Mouse (Mus musculus) granulocyte monocyte progenitor cell, adult 5-6 weeks (primary cell): ENCODE results near the gene Dnm1. TPM values are rescaled to one million over a fixed set of nuclear protein-coding genes. Genes with fewer than 3 reads are reported as not detected.
A peak's percentile ranks its signal among the peaks of the same experiment; 100 is the strongest.

Experiments used
- ATAC-seq: replicated peaks from 2 replicates; pipeline ENCODE4 v1.8.0; 2016; ENCODE audit warnings: mild to moderate bottlenecking, moderate TSS enrichment, inconsistent platforms; ENCODE audit not compliant: poor library complexity, severe bottlenecking
- total RNA-seq, 2 experiments: library from RNA; stranded (forward) in 1 of 2; stranded (reverse) in 1 of 2; fragments of 200-712, 200-1000 nt in 1 of 2; fragments of >200 nt in 1 of 2; fragmentation: Nextera tagmentation in 1 of 2; gene quantifications; 2 replicates each; pipeline ENCODE4 v1.2.3; 2014 to 2017

Dnm1 gene
- total RNA-seq, 2 experiments from 2014 or later = not detected

DNA sequence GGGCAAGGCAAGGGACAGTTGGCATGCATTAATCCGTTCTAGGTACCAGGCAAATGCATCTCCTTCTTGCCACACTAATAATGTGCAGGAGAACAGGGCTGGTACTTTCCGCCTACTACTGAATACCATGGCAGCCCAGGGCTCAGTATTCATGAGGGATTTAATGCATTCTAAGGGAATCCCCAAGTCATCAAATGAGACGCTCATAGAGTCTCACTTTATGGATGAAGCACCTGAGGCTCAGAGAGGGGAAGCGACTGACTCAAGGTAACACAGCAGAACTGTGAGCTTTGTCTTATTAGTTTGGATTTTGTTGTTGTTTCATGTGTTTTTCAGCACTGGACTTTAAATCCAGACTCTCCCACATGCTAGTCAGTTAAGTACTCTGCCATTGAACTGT, 11.1 kb downstream of the Dnm1 start:
- no peak for ATAC-seq

DNA sequence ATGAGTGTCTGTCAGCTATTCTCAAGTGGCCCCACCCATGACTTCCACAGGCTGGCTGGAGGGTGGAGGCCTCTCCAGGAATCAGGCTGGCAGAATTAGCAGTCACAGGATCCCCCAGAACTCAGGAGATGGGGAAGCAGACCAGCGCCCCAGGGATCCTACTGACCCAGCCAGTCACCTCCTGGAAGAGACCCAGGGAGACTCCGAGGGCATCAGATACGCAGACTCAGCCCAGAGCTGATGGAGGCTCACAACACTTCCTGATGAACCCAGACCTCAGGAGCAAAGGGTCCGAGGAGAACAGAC, 11.6 kb downstream of the Dnm1 start:
- ATAC-seq = no peak

GRCm38 (mm10) chr2:32340836-32341633, 12.1 kb downstream of the Dnm1 start:
- no peak for ATAC-seq

DNA sequence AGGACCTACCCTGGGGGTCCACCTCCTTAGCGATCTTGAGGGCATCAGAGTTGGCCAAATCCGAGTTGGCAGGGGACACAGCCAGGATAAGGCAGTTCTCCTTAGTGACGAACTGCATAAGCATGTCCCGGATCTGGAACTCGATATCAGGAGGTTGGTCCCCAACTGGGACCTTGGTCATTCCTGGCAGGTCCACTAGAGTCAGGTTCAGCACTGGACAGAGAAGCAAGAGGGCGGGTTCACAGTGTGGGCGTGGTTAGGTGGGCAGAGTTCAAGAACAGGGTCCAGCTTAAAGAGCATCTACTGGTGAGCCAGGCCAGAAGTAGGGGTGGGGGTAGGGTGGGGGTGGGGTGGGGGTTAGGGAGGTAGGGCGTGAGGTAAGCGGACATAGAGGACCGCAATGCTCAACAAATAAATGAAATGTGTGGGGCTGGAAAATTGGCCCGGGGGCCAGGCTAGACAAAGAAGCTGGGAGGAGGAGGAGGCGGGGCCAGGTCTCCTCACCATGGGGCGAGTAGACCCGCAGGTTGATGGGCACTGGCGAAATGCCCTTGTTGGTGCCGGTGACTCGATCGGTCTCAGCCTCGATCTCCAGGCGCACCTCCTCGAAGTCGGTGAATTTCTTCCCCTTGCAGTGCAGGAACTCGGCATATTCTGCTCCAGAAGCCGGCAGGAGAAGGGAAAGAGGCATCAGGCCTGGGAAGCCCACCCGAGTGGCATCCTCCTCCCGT, 13.1 kb downstream of the Dnm1 start:
- ATAC-seq = no peak

DNA sequence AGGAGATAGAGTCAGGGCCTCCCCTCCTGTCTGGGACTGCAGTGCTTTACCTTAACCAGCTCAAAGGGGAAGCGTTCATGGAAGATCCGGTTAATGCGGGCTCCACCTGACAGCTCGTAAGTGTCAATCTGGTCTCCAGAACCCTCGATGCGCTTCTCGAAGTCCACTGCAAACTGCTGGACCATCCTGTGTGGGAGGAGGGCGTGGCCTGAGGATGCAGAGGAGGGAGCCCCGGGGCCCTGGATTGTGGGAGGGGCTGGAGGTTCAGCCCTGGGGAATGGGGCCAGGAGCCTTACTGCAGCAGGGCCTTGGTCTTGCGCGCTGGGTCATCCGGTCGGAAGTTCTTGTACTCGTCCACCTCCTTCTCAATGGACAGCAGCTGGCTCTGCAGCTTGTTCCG, 17.2 kb downstream of the Dnm1 start:
- ATAC-seq = 0 out of 2 replicates have a peak, but pooled peaks have one; percentile 22

- no peak for ATAC-seq
Observed at GRCm38 (mm10) chr2:32332159-32332558, 21.0 kb downstream of the Dnm1 start.

DNA sequence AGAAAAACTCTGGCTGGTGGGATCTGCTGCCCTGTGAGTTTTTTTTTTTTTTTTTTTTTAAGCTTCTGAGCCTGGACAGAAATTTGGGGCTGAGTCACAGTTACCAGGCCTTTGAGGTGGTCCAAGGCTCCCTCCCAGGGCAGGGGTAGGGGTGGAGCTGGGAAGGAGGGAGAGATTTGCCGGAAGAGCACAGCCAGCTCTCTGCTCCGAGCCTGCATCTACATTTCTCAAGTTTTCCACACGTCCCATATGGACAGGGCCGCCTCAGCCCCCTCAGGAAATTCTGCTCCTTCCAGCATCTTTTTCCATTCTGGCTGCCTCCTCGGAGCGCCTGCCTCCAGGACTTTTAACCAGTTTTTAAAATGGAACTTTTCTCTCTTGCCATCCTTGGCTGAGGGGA, 23.6 kb downstream of the Dnm1 start:
- no peak for ATAC-seq

DNA sequence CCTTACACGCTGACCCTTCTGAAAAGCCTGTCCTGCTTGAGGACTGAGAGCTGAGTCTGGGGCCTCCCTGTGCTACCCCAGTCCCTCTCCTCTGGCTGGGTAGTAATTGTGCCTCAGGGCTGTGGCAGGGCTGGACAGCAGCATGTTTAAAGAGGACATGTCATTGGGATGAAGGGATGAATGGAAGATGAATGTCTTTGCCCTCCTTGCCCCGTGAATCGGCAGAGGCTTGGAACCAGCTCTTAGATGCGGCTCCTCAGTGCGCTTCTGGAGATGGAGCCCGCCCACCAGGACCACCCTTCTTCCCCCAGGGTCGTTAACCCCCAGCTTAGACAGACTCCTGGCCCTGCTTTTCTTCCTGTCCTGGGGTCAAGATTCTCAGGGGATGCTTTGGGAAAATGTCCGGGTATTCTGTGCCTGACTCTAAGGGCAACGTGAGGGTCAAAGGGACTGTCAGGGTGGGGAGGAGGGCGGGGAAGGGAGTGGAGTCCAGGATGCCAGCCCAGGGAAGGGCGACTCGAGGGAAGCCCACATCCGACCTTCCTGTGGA, 24.2 kb downstream of the Dnm1 start:
- ATAC-seq = no peak

- ATAC-seq = no peak
Observed at GRCm38 (mm10) chr2:32327200-32327599, 25.9 kb downstream of the Dnm1 start.

GRCm38 (mm10) chr2:32325342-32325741, 27.8 kb downstream of the Dnm1 start:
- no peak for ATAC-seq

GRCm38 (mm10) chr2:32324322-32324721, 28.8 kb downstream of the Dnm1 start:
- no peak for ATAC-seq

GRCm38 (mm10) chr2:32322754-32323741, 30.1 kb downstream of the Dnm1 start:
- ATAC-seq = no peak

DNA sequence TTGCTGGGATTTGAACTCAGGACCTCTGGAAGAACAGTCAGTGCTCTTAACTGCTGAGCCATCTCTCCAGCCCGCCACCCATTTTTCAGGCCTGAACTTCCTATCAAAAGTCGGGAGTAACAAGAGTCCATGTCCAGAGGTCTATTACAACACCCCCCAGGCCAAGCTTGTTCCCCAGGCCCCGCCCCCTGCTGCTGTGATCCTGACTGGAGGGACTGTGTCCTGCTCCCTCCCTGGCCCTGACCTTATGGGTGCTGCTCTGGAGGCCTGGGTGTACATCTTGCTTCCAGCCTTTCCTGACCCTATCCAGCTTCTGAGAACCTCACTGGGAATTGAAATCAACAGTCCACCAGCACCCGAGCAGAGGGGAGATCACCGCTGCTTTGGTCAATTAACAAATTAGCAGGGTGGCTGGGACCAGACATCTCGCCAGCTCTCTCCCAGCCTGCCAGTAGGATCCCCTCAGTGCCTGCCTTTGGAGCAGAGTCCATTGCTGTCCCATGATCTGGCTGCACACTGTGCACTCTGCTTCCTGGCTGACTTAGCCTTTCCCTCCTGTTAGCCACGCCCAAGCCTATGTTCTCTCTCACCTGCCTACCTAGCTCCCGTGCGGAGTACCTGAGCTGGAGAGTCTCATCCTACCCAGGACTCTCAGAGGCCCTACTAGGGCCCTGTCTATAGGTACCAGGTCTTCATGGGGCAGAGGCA, 31.4 kb downstream of the Dnm1 start:
- no peak for ATAC-seq

- no peak for ATAC-seq
Observed at GRCm38 (mm10) chr2:32320721-32321120, 32.4 kb downstream of the Dnm1 start.

- ATAC-seq = no peak
Observed at GRCm38 (mm10) chr2:32319586-32320580, 33.3 kb downstream of the Dnm1 start.

DNA sequence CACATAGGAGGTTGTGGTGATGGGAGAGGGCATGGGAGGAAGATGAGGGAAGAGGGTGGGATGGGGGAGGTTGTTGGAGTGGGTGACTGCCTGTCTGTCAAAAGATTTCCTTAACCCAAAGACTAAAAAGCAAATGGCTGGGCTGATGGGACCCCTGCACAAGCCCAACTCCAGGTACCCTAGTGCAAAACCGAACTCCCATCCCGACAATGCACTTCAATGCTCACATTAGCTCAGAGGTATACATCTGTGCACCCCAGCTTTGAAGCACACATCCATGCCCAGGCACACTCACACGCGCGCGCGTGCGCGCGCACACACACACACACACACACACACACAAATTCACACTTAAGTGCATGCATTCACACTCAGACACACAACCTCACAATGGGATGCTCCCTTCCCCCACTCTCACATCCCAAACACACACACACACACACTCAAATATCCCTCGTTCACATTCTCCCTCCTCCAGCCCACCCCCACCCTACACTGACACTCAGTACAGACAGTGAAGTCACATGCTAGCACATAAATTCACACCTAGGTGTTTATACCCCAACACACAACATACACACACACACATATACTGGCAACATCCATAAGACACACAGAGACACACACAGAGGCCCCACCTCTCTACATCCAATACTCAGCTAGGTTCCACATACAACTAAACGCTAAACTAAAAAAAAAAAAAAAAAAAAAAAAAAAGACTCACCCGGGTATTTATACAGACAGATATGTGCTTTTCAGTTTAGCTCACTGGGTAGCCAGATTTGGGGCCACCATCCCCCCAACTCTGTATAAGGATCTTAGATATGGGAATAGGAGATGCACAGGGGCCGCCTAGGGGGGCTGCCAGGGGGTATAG, 34.2 kb downstream of the Dnm1 start:
- ATAC-seq = no peak

DNA sequence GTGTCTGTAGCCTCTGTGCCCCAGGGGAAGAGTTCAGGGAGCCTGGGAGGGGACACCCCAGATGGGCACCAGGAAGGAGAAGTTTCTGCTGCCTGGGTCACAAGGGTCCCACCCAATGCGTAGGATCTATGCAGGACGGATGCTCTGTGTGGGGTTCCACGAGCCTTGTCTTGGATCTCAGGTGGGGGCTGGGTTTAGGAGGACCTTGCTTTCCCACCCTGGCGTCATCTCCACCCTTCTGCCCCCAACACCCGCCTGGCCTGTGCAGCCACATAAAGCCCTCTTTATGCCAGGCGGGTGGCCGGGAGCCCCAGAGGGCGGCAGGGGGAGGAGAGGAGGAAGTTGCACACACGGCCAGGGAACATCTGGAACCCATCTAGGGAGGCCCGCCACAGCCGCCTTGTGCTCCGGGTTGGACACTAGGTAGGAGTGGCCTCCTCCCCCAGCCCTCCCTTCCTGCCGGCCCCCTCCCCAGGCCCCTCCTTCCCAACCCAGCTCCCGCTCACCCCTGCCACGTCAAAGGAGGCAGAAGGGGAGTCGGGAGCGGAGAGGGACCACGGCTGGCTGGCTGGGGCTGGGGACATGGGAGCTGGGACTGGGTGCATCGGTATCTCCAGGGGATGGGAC, 35.2 kb downstream of the Dnm1 start:
- peak; percentile 88 for ATAC-seq
